Mouse (Mus musculus) ovary, adult 18-20 months (tissue): ENCODE data around the gene Sun5.
"Not testable (repeated sequence)": the region's sequence is repeated elsewhere in the genome, so short reads cannot be mapped to it uniquely, and the experiment has no call there.

Source experiments
- DNase-seq: peaks from one replicate; pipeline ENCODE4 v3.0.0; 2022; ENCODE audit warnings: low spot score, mixed read lengths

The Sun5 gene

DNA sequence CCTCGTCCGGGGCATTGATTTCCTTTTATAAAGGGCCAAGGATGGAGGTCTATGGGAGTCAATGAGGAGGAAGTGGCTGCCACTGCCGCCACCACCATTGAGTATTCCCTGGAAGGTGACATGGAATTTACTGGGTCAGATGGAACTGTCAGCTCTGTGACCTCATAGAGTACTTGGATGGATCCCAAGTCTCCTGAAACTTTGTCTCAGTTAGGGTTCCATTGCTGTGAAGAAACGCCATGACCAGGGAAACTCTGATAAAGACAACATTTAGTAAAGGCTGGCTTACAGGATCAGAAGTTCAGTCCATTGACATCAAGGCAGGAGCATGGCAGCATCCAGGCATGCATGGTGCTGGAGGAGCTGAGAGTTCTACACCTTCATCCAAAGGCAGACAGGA, at the start of gene Sun5:
TSS of gene Sun5 (minus strand) at position 101 of the 400 bp plus-strand sequence.
- DNase-seq: no peak

DNA sequence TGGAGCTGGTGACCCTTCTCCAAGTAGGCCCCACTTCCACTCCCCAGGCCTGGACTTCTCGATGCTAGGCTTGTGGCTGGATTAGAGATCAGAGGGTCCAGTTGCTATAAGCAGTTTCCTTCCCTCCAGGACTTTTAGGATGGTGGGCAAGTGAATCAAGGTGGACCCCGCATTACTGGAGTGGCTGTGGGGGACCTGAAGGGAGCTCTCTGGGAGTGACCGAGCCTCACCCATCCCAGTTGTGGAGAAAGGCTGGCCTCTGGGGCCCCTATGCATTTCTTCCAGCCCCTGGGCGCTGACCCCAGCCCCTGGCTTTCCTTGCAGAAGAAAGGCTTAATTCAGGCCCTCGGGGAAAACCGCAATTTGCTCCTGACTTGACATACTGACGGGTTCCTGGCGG, 47.0 kb upstream of the Sun5 start, which contains the start of gene Bpifb3:
TSS of gene Bpifb3 (plus strand) at position 301 of the 400 bp plus-strand sequence.
- DNase-seq: no peak

DNA sequence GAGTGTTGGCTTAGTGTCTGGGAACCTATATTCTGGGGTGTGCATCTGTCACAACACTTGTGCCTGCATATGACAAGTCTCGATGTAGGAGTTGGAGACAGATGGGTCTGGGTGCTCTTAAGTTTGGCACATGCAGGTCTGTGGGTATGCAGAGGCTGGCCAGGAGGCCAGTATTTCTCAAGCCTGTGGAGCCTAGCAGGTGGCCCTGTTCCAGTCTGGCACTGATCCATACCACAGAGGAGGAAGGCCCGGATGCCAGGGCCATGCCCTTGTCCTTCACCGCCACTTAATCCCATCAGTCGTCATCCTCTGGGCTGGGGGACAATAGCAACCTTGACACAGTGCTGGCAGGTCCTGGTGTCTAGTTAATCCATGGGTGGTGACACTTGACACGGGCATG, 43.3 kb upstream of the Sun5 start:
- peak; percentile 39 for DNase-seq

DNA sequence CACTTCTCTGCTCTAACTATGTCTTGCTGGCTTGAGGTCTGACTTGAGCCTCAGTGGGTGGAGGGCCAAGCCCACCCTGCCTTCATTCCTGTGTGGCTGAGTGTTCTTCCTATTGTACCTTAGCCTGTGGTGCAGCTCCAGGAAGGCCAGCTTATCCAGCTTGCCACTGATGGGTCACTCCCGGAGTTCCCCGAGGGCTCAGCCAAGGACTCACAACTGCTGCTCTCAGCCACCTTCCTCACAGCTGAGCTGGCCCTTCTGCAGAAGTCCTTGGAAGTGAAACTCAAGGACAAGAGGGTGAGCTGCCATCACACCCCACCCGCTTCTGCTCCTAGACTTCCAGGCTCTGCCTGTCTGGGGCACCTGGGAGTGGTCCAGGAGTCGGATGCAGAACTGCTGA, 35.7 kb upstream of the Sun5 start:
- peak; percentile 50 for DNase-seq

DNA sequence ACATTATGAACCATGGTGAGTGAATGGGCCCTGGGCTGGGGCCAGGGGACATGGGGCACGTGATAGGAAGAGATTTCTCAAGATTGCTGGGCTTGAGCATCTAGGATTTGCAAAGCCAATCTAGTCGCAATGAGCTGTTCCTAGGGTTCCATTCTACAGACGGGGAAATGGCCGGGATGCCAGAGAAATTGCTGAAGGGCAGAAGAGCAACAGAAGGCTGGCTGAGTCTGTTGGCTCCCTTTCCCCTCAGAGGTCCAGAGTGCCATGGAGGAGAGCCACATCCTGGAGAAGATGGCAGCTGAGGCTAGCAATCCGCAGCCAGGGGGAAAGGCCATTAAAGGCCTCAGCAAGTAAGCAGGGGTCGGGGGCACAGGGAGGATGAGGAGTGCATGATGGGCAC, 31.8 kb upstream of the Sun5 start:
- DNase-seq: no peak

DNA sequence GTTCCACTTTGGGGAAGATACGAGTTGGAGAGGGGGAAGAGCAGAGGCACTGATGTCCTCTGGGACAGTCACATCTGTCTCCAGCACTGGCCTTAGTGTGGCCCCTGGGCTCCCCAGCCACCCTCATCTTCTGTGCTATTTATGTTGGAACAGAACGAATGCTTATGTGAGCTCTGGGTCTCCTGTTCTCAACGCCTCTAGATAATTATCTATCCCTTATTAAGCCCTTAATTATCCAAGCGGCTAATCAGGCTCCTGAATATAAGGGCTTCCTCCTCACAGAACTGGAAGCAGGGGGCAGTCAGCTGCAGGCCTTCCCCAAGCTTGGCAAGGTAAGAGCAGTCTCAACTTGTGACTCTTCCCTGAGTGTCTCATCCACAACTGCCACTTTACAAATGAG, 29.2 kb upstream of the Sun5 start, which contains the start of gene Bpifb6:
TSS of gene Bpifb6 (plus strand) at position 301 of the 400 bp plus-strand sequence.
- no peak for DNase-seq

DNA sequence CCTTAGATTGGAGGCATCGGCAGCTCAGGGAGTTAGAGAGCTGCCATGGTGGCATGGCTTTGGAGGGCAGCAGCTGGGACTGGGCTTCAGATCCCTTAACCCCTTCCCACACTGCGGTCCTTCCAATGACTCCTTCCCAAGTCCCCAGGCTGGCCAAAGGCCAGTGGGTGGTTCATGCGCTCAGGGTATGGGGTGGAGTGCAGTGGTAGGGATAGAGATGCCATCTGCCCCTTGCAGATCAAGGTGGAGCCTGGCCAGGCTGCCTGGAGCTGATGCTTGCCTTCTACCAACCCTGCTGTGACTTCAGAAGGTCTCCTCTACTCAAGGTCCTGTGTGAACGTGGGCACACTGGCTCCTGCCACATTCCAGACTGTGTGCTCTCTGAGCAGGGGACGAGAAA, 28.2 kb upstream of the Sun5 start:
- no peak for DNase-seq

DNA sequence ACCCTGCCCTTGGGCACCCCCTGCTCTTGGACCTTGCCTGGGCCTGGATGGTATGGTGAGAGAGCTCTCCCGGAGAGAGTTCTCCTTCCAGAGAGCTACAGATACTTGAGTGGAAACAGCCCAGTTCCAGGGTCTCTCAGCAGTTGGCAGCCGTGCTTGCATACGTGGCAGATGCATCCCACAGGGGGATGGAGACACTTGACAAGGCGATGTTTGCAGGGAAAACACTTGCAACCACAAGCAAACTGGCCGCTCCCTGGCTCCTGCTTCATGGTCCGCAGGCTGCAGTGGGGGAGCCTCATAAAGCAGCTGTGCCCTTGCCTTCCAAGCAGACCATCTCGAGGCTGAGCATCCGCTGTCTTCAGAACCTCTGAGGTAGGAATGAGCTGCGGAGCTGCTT, 3.9 kb upstream of the Sun5 start, which contains the start of gene Bpifb2:
TSS of gene Bpifb2 (plus strand) at position 301 of the 400 bp plus-strand sequence.
- no peak for DNase-seq

DNA sequence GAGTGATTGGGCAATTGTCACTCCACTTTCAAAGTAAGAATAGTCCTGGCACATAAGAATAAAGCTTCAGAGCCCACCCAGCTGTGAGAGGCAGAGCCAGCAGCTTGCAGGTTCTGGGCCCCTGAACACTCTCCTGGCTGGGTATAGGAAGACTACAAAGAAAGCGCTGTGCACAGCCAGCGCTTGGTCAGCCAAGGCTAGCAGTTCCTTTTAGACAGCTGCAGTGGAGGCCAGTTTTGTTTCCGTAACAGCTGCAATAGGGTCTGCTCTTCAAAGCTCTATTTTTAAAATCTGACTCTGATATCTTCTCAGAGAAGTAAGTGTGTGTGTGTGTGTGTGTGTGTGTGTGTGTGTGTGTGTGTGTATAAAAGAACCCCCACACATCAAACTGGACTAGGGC, 8.9 kb downstream of the Sun5 start:
- no peak for DNase-seq

DNA sequence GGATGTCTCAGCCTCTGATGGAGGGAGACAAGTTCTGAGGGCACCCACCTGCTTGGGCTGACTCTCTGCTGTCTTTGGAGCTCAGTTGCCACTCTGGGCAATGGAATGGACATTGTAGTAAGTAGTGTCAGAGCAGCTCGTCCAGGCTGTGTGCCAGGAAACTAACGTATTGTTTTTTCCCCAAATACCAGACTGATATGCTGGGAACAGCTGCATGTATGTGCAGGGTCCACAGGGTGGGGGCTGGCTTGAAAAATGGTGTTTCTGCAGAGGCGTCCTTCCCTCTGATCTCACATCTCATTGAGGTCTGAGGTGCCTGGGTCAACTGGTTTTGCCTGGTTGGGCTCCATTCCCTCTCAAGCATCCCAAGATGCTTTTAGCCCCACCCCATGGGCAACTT, 10.2 kb downstream of the Sun5 start:
- DNase-seq: no peak

DNA sequence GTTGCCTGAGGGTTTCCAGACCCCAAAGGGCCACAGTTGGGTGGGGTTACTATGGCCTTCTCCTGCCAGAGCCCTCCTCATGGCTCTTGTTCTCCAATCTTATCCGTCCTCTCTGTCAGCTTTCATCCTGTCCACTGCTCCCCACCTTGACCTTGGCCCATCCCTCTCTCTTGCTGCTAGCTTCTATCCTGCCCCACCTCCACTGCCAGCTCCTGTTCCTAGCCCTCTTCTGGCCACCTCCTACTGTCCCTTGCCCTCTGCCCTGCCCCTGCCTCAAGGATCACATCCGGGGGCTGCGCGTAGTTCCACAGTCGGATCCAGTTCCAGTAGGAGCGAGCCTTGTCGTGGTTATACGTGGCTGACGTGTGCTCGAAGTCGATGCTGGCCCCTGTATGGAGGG, 10.6 kb downstream of the Sun5 start:
- no peak for DNase-seq

DNA sequence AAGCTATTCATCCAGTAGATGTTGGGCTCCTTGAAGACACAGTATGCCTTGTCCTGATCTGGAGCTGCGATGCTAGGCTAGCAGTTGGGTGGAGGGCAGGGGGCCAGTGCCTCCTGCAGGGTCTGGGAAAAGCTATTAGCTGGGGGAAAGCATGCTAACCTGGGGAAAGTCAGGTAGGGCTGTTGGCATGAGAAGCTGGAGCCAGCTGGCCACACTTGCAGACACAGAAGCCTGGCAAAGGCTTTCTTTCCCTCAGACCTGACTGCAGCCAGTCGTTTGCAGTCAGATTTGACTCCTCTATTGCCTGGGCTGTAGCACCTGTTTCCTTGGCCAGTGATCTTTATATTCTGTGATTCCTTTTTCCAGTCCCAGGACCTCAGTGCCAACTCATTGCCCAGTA, 11.3 kb downstream of the Sun5 start:
- no peak for DNase-seq

DNA sequence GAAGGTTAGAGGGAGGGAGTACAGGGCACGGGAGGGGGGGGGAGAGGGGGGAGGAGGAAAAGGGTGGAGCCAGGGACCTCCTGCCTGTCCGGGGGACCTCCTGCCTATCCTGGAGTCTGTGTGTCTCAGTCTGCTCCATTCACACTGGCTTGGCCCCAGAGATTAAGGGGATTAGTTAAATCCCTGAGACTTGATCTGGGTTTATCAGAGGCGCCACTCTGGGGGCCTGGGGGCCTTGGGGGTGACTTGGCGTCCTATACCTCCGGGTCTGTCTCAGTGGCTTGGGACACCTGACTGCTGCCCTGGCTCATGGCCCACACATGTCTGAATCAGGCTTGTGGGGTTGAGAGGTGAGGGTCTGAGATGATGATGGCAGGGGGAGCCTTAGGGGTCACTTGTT, 17.3 kb downstream of the Sun5 start:
- DNase-seq: no peak

DNA sequence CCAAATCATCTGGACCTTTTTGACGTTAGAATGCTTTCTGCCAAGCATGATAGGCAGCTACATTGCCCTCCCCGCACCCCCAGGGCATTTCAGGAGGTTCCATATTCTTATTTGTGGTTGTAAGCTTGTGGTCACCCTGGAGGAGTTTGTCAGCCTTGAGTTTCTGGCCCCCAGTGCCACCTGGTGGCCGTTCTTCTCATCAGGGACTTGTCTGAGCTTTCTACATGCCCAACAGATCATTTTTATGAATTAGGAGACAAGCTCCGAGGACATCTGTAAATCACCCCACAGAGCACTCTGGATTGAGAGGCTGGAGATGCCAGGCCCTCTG, 19.9 kb downstream of the Sun5 start:
- DNase-seq: no peak

DNA sequence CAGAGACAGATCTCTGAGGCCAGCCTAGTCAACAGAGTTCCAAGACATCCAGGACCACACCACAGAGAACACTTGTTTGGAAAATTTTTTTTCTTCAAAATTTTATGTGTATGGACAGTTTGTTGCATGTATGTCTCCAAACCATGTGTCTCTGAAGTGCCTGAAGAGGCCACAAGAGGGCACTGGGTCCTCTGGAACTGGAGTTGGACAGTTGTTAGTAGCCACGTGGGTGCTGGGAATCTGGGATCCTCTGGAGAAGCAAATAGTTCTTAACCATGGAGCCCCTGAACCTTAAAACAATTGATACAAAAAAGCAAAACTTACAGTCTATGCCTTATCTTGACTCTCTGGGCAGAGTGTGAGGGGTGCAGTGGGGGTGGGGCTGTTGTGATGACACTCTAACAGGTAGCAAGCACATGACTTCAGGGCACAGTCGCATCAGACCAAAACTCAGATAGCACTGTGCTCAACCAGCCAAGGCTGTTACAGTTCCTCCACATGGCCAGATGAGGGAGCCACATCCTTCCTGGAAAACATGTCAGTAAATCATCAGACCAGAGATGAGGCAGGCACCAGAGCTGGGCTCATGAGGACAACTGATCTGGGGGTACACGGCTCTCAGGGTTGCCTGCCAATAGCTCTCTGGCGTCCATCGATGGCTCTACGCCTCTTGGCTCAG, 20.4 kb downstream of the Sun5 start:
- no peak for DNase-seq

DNA sequence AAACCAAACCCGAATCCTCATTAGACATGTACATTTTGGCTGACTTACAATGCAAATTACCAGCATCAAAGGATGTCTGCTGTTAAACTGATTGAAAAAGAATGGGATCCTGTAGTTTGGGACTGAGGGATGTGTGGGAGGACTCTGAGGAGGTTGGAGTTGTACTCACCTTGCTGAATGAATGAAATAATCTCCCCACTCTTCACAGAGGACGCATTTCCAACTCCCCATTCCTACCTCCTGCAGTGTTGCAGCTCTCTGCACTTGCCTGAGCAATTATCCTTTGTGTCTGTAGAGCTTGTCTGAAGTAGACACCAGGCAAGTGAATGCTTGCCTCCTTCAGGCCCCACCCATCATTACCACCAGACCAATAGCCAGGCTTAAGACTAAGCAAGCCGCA, 22.5 kb downstream of the Sun5 start:
- no peak for DNase-seq

DNA sequence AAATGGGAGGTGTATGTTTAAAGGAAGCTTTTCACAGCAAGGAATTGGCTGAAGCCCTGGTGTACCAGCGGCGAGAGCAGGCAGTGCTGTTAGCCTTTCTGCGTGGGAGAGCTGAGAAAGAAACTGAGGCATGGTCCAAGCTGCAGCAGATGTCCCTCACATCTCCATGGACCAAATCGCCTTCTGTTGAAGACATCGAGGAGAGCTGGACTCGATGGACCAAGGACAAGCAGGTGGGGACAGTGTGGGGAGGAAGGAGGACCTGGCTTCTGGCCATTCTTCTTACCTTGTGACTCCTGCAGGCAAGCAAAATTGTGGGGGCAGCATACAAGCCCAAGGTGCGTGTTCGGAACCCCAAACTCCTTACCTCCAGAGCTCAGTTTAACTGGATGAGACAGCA, 28.0 kb downstream of the Sun5 start:
- DNase-seq: no peak

DNA sequence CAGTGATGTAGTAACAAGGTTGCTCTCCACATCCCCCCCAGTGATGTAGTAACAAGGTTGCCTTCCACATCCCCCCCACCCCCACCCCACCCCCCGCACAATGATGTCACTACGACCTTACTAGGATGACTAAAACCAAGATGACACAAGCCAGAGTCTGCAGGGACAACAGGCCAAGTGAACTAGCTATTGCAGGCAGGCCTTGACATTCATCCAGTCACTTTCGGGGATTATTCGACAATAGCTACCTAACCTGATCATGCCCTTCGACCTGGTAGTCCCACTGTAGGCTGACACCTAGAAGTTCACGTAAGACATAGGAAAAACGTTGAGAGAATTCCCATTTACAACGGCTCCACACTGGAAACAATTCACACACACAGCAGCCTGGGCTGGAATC, 37.6 kb downstream of the Sun5 start:
- no peak for DNase-seq

DNA sequence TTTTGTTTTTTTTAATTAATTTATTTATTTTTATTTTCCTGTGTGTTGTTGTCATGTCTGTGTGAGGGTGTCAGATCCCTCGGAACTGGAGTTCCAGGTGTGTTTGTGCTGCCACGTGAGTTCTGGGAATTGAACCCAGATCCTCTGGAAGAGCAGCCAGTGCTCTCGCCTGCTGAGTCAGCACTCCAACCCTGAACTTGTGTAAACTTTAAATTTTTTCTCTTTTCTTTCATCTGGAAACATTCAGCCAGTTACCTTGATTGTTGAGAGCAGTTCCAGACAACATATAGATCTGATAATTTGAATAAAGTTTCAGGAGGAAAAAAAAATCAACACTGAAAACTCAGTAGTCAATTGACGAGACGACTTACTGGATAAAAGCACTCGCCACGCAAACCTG, 42.2 kb downstream of the Sun5 start:
- no peak for DNase-seq

DNA sequence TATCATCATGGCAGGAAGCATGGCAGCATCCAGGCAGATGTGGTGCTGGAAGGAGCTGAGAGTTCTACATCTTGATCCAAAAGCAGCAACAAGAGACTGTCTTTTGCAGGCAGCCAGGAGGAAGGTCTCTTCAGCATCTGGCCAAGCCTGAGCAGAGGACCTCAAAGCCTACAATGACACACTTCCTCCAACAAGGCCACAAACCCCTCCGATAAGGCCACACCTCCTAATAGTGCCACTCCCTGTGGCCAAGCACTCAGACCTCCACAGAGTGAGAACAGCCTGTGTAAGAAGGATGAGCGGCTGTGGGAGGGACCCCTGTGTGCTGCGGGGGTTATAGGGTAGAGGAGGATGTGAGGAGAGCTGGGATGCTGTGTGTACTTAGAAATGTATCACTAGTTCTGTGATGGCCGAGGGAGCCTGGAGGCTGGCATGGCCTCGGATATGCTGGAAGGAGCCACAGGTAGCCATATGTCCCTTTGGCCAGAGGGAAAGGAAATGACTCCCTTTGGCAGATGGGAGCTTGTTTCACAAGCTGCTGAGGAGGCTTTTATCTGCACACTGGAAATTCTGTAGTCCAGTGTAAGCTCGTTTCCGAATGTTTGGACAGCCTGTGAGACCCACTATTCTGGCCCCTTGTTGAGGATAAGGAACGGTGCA, 43.6 kb downstream of the Sun5 start:
- DNase-seq: no peak

DNA sequence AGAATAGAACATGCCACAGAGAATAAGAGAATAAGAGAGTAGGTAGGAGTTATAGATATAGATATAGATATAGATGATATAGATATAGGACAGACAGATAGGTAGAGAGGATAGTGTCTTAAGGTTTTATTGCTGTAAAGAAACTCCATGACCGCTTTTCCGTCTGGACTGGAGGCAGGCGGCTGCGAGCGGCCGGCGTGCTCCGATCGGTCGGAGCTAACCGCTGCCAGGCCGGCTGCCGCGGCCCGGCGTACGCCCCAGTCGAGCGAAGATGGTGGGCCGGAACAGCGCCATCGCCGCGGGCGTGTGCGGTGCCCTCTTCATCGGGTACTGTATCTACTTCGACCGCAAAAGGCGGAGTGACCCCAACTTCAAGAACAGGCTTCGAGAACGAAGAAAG, 45.0 kb downstream of the Sun5 start:
- not testable (repeated sequence) for DNase-seq

DNA sequence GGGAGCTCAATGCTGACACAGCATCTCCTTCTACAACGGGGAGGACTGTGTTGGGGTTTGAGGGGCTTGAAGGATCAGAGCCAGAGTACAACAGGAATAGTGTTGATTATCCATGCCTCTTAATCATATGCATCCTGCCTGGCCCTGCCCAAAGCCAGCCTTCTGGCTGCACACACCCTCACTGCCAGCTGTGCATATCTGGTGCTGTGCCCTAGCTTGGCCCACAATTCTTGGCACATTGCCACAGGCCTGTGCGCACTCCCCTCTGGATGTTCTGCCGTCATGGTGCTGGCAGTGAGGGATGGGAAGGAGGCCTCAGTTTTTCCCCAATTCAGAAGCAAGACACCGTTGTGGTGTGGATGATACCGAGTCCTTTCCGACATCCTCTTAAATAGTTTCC, 46.3 kb downstream of the Sun5 start:
- no peak for DNase-seq

DNA sequence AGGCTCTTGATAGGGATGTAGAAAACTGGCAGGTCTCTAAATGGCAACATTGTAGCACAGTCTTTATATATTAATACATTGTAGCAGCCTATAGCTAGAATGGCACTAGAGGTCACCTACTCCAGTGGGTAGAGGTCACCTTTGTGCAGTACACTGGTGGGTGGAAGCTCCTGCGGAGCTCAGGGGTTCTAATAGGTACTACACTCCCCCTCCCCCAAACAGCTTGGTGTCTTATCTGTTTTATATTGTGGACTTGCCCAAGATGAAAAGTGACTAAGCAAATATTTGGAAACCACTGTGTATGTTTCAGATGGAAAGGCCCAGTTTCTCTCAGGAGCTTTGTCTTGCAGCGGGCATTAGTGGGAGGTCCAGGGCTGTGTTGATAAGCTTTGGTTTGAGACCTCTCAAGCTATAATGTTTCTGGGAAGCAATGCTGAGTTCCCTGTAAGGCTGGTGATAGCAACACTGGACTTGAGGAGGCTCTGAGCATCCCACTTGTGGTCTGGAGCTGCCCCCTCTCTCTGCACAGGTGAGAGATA, 48.8 kb downstream of the Sun5 start:
- DNase-seq: no peak

DNA sequence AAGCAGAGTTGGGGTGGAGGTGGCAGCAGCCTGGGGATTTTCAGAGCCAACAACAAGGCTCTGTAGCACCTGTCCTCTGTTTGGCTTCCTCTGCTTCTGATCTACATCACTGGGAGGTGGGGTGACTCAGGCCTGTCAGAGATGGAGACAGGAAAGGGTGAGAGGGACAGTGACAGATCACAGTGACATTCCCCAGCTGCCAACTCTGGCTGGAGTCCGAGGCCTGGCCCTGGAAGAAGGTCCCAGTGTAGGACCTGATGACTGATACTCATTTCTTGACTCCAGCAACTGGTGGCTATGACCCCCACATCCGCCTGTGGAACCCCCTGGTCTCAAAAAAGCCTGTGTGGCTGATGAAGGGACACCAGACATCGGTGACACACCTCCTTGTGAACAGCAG, 61.0 kb downstream of the Sun5 start:
- DNase-seq: no peak
